Mouse (Mus musculus) cerebellum, adult 2 months (tissue): ENCODE results near the gene Tcp10a.
"Not testable (repeated sequence)": the region's sequence is repeated elsewhere in the genome, so short reads cannot be mapped to it uniquely, and the experiment has no call there.

ENCODE experiments used
- CTCF ChIP-seq: fragments of 200-500 bp; IDR thresholded peaks from 2 replicates; pipeline ENCODE4 v1.5.1; 2011; ENCODE audit warnings: low read depth, mild to moderate bottlenecking, control low read depth, low read length, moderate library complexity, borderline replicate concordance; ENCODE audit not compliant: insufficient read depth
- POLR2A ChIP-seq: fragments of 200-500 bp; IDR thresholded peaks from 2 replicates; pipeline ENCODE4 v1.6.1; 2011; ENCODE audit warnings: low read length, control low read depth, borderline replicate concordance; ENCODE audit not compliant: insufficient read depth

- TF ChIP-seq CTCF, POLR2A: not testable (repeated sequence)
These were observed 59.0 kb downstream of the Tcp10a start for GRCm38 (mm10) chr17:7383167-7384143.
